ENCODE assay signal across 8 mouse cellular contexts in the genomic region with DNA sequence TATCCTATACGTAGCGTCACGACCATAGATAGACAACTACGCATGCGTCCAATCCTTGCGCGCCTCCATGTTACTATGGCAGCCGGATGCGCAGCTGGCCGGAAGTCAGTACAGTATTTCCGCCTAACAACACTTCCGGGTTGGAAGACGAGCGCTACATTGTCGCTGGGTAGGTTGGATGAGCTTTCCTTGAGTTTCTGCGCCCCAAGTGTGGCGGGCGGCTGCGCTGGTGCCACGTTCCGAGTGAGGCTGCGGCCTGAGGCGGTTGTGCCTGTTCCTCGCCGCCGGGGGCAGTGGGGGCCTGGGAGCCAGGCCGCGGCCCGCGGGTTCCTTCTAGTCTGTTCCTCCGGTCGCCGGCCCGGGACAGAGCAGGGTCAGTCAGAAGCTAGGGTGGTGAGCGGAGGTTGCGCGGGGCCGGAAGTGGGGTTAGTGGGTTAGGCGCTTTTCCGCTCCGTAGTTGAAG. TPM values are rescaled to one million over a fixed set of nuclear protein-coding genes. Genes with fewer than 3 reads are reported as not detected.
DNase-seq lines count a peak whose midpoint lies in the region; ATAC-seq and TF ChIP-seq lines count a peak whose summit lies in the region.

Gene Ttf1, plus strand, starts transcription at position 128 of the 463 bp plus-strand sequence.

- H3K79me2 ChIP-seq in MEL (ENCODE audit: control insufficient read depth, insufficient read depth, low read length, poor library complexity): peaks cover 18% of the 10 kb centered on the region

- peak; percentile 99 for ATAC-seq in forebrain, postnatal 0 days
- peak; percentile 86 to 95 for ATAC-seq in hematopoietic stem cell, adult 5-6 weeks (replicated peaks in 1 of 2; ENCODE audit: insufficient read depth in 1 of 2, low FRiP score in 2 of 2, low TSS enrichment in 1 of 2, low read depth in 1 of 2, poor library complexity in 2 of 2, severe bottlenecking in 2 of 2)
- ATAC-seq in lung, postnatal 0 days: peak; percentile 98

- H3K36me3 ChIP-seq in MEL (ENCODE audit: control insufficient read depth in 1 of 2, insufficient read depth in 2 of 2, low read length in 2 of 2): peaks cover 0 to 13% of the 10 kb centered on the region in 2 experiments; a peak in 2 of 4 replicates
- H3K36me3 ChIP-seq in forebrain, postnatal 0 days (ENCODE audit: insufficient read depth): 0 out of 2 replicates have a peak, but pooled peaks cover 5% of the 10 kb centered on the region
- no peaks in the 10 kb centered on the region for H3K36me3 ChIP-seq in lung, postnatal 0 days (ENCODE audit: insufficient read depth, low read length)

- H3K4me2 ChIP-seq in forebrain, postnatal 0 days (ENCODE audit: low read depth): peak within 1 kb of the TSS; percentile 81
- H3K4me2 ChIP-seq in lung, postnatal 0 days (replicated peaks; ENCODE audit: low read depth, low read length): peak within 1 kb of the TSS; percentile 74

- H3K4me1 ChIP-seq in MEL (ENCODE audit: control insufficient read depth in 1 of 2, insufficient read depth in 2 of 2, low read length in 2 of 2): peaks cover 0 to 13% of the 10 kb centered on the region in 2 experiments; a peak in 2 of 4 replicates
- H3K4me1 ChIP-seq in cerebellum, adult 2 months (ENCODE audit: control insufficient read depth, insufficient read depth, low read length): no peaks in the 10 kb centered on the region
- peaks cover 6% of the 10 kb centered on the region; the same call in 1 of the 2 replicates for H3K4me1 ChIP-seq in forebrain, postnatal 0 days (ENCODE audit: insufficient read depth)
- H3K4me1 ChIP-seq in lung, postnatal 0 days (ENCODE audit: insufficient read depth, low read depth, low read length): peaks cover 9% of the 10 kb centered on the region; the same call in 1 of the 2 replicates

- H3K27me3 ChIP-seq in MEL (ENCODE audit: control insufficient read depth in 1 of 2, insufficient read depth in 2 of 2, low read length in 2 of 2): no peaks in the 10 kb centered on the region
- no peaks in the 10 kb centered on the region for H3K27me3 ChIP-seq in cerebellum, adult 2 months (ENCODE audit: control insufficient read depth, insufficient read depth, low read length)
- H3K27me3 ChIP-seq in forebrain, postnatal 0 days (ENCODE audit: insufficient read depth, low read length): peaks cover 12% of the 10 kb centered on the region
- no peaks in the 10 kb centered on the region for H3K27me3 ChIP-seq in lung, postnatal 0 days (replicated peaks; ENCODE audit: insufficient read depth, low read length)

- peak within 1 kb of the TSS; percentile 99 for H3K9ac ChIP-seq in MEL (ENCODE audit: control insufficient read depth, low read depth, low read length, poor library complexity, severe bottlenecking)
- peak within 1 kb of the TSS; percentile 62 for H3K9ac ChIP-seq in forebrain, postnatal 0 days
- H3K9ac ChIP-seq in lung, postnatal 0 days (replicated peaks; ENCODE audit: low read depth): peak within 1 kb of the TSS; percentile 68

- H3K4me3 ChIP-seq in MEL (ENCODE audit: control insufficient read depth in 1 of 2, insufficient read depth in 1 of 2, low read depth in 2 of 2, low read length in 2 of 2): peak within 1 kb of the TSS; percentile 72 to 75
- peak within 1 kb of the TSS; percentile 98 for H3K4me3 ChIP-seq in cerebellum, adult 2 months (replicated peaks; ENCODE audit: insufficient read depth, low read depth, low read length)
- peak within 1 kb of the TSS; percentile 88 for H3K4me3 ChIP-seq in forebrain, postnatal 0 days (ENCODE audit: low read depth, low read length)
- peak within 1 kb of the TSS; percentile 88 for H3K4me3 ChIP-seq in lung, postnatal 0 days (ENCODE audit: low read depth, low read length)

- H3K9me3 ChIP-seq in MEL (replicated peaks; ENCODE audit: insufficient read depth, low read length): no peaks in the 10 kb centered on the region
- H3K9me3 ChIP-seq in forebrain, postnatal 0 days (ENCODE audit: low read length): no peaks in the 10 kb centered on the region
- H3K9me3 ChIP-seq in lung, postnatal 0 days (ENCODE audit: low read length): no peaks in the 10 kb centered on the region

- no peak for TF ChIP-seq RAD21 in MEL (IDR thresholded peaks at IDR 0.05; ENCODE audit: low read depth, low read length)

- DNase-seq in MEL (ENCODE audit: low read depth, low spot score): peak; percentile 98
- DNase-seq in cerebellum, adult 2 months: peak; percentile 91 to 92
- DNase-seq in forebrain, postnatal 0 days: peak; percentile 97
- peak; percentile 94 for DNase-seq in layer of hippocampus, adult 9-11 months
- peak; percentile 97 for DNase-seq in lung, postnatal 0 days (ENCODE audit: low spot score)
- peak; percentile 79 for DNase-seq in ovary, postnatal 14 days (ENCODE audit: low spot score)
- DNase-seq in thymus, postnatal 14 days: peak; percentile 91

- WGBS in cerebellum, adult 2 months: under 1% methylated on average over 41 of the region's 41 CpGs
- under 1% methylated on average over 41 of the region's 41 CpGs for WGBS in forebrain, postnatal 0 days
- WGBS in lung, postnatal 0 days: 0% methylated on average over 41 of the region's 41 CpGs

- no peak for TF ChIP-seq CTCF in MEL (IDR thresholded peaks at IDR 0.05 in 2 of 3, conservative IDR thresholded peaks at IDR 0.05 in 1 of 3; ENCODE audit: control insufficient read depth in 1 of 3, insufficient read depth in 1 of 3, low read depth in 2 of 3, low read length in 3 of 3, poor library complexity in 1 of 3, severe bottlenecking in 1 of 3)
- no peak for TF ChIP-seq CTCF in cerebellum, adult 2 months (IDR thresholded peaks at IDR 0.05; ENCODE audit: borderline replicate concordance, insufficient read depth, low read depth, low read length)
- TF ChIP-seq CTCF in forebrain, postnatal 0 days (IDR thresholded peaks at IDR 0.05; ENCODE audit: low read depth): peak; percentile 31
- TF ChIP-seq CTCF in lung, postnatal 0 days (IDR thresholded peaks at IDR 0.05): peak; percentile 48

- peak within 1 kb of the TSS; percentile 97 for H3K27ac ChIP-seq in MEL (ENCODE audit: control insufficient read depth, low read depth, low read length)
- peak within 1 kb of the TSS; percentile 65; the same call in 1 of the 2 replicates for H3K27ac ChIP-seq in cerebellum, adult 2 months (ENCODE audit: insufficient read depth, low read length)
- H3K27ac ChIP-seq in forebrain, postnatal 0 days (ENCODE audit: low read depth, low read length): peak within 1 kb of the TSS; percentile 83
- H3K27ac ChIP-seq in lung, postnatal 0 days (ENCODE audit: low read length): peak within 1 kb of the TSS; percentile 95

- TF ChIP-seq EP300 in MEL (IDR thresholded peaks at IDR 0.05; ENCODE audit: low read depth in 1 of 2, low read length in 2 of 2): peak in 1 of 2 experiments; percentile 32; a peak in 2 of 4 replicates
- no peak for TF ChIP-seq EP300 in lung, postnatal 0 days (IDR thresholded peaks at IDR 0.05)

- TF ChIP-seq POLR2A in MEL (IDR thresholded peaks at IDR 0.05; ENCODE audit: control insufficient read depth in 1 of 2, insufficient read depth in 1 of 2, low read depth in 1 of 2, low read length in 2 of 2, poor library complexity in 1 of 2): peak; percentile 83 to 95
- peak; percentile 75; the same call in 1 of the 2 replicates for TF ChIP-seq POLR2A in cerebellum, adult 2 months (IDR thresholded peaks at IDR 0.05; ENCODE audit: borderline replicate concordance, insufficient read depth, low read length)

TF ChIP-seq in MEL, 35 proteins besides CTCF, POLR2A, EP300 and RAD21 (continues in another document):
- TF ChIP-seq ELF1 (IDR thresholded peaks at IDR 0.05; ENCODE audit: low read depth, low read length) (peak; percentile 98), TBP (IDR thresholded peaks at IDR 0.05; ENCODE audit: low read depth, low read length) (peak; percentile 73), ZMIZ1 (IDR thresholded peaks at IDR 0.05; ENCODE audit: low read depth, low read length) (peak; percentile 90), TCF12 (IDR thresholded peaks at IDR 0.05; ENCODE audit: low read depth, low read length) (peak; percentile 38; the same call in 1 of the 2 replicates), HCFC1 (IDR thresholded peaks at IDR 0.05; ENCODE audit: low read depth, low read length) (peak; percentile 91), POLR2AphosphoS2 (IDR thresholded peaks at IDR 0.05; ENCODE audit: low read length) (peak; percentile 93), UBTF (IDR thresholded peaks at IDR 0.05; ENCODE audit: borderline replicate concordance, insufficient read depth, low read depth, low read length) (no peak), MAX (IDR thresholded peaks at IDR 0.05; ENCODE audit: low read length) (peak; percentile 59; the same call in 1 of the 2 replicates), MXI1 (IDR thresholded peaks at IDR 0.05; ENCODE audit: low read depth, low read length) (peak; percentile 89), ETS1 (IDR thresholded peaks at IDR 0.05; ENCODE audit: low read depth, low read length) (peak; percentile 74), E2F4 (IDR thresholded peaks at IDR 0.05; ENCODE audit: borderline replicate concordance, low read depth, low read length) (0 out of 2 replicates have a peak, but pooled peaks have one; percentile 59), SIN3A (IDR thresholded peaks at IDR 0.05; ENCODE audit: low read length) (peak; percentile 99), GATA1 (IDR thresholded peaks at IDR 0.05; ENCODE audit: low read depth, low read length) (peak; percentile 36; the same call in 1 of the 2 replicates), NRF1 (IDR thresholded peaks at IDR 0.05; ENCODE audit: insufficient read depth, low read depth, low read length, poor library complexity, severe bottlenecking) (peak; percentile 77), USF2 (IDR thresholded peaks at IDR 0.05; ENCODE audit: borderline replicate concordance in 1 of 2, insufficient read depth in 1 of 2, low read depth in 1 of 2, low read length in 2 of 2) (no peak), NELFE (IDR thresholded peaks at IDR 0.05; ENCODE audit: low read depth, low read length) (peak; percentile 98), BHLHE40 (IDR thresholded peaks at IDR 0.05; ENCODE audit: borderline replicate concordance, low read depth, low read length) (no peak), KAT2A (conservative IDR thresholded peaks at IDR 0.05; ENCODE audit: low read depth, low read length) (peak; percentile 63), USF1 (IDR thresholded peaks at IDR 0.05; ENCODE audit: low read depth, low read length) (0 out of 2 replicates have a peak, but pooled peaks have one; percentile 51), CHD1 (IDR thresholded peaks at IDR 0.05; ENCODE audit: low read depth, low read length) (no peak)

RNA-seq across cellular contexts. Expression of gene Ttf1, which starts in this region (rescaled TPM):
- 12.7 and 13.5 TPM in 2 replicates for total RNA-seq in MEL (2012; rRNA removed)
- polyA plus RNA-seq in MEL (2012; ENCODE audit: insufficient read depth in 1 of 2, insufficient read length in 2 of 2, low read depth in 1 of 2, low replicate concordance in 2 of 2, missing spikeins in 1 of 2): 10 to 100 TPM in 1 of 2 experiments, not detected in 1; 15.6 TPM
- polyA plus RNA-seq in cerebellum, adult 2 months (2012; rRNA removed): 16.1 and 17.3 TPM in 2 replicates
- 8.5 and 72.5 TPM in 2 replicates for total RNA-seq in forebrain, postnatal 0 days (2014; rRNA removed)
- 2.2 and 3.4 TPM in 2 replicates for polyA plus RNA-seq in forebrain, postnatal 0 days (2015; fragmentation: Nextera tagmentation; extraction: Ambion mirVana)
- total RNA-seq in hematopoietic stem cell, adult 5-6 weeks (2017): 22.9 and 25.1 TPM in 2 replicates
- polyA plus RNA-seq in lung, postnatal 0 days (2015; fragmentation: Nextera tagmentation; extraction: Ambion mirVana): 6.9 and 8.5 TPM in 2 replicates

Comparison
In these comparisons a context has a peak if more than half of its experiments do, and no peak if none do; other contexts are left out.
1. Peak in every context shown above with its lines: DNase-seq, ATAC-seq, H3K4me3 ChIP-seq and H3K27ac ChIP-seq.
2. CTCF ChIP-seq: peak in forebrain, postnatal 0 days (single experiment) and lung, postnatal 0 days (single experiment); none in MEL (0 of 3) and cerebellum, adult 2 months (single experiment).